Mouse (Mus musculus): ENCODE data around the gene Enthd1.
A peak's percentile ranks its signal among the peaks of the same experiment; 100 is the strongest.
"Not testable (repeated sequence)": the region's sequence is repeated elsewhere in the genome, so short reads cannot be mapped to it uniquely, and the experiment has no call there.

The Enthd1 gene

GRCm38 (mm10) chr15:80538671-80539340, 26.1 kb downstream of the Enthd1 start:
- DNase-seq (ENCODE audit: low read depth in 1 of 2, low spot score in 2 of 2) = no peak

GRCm38 (mm10) chr15:80538075-80538474, 26.9 kb downstream of the Enthd1 start:
- no peak for DNase-seq (ENCODE audit: low read depth in 1 of 2, low spot score in 2 of 2)

GRCm38 (mm10) chr15:80536051-80536450, 28.9 kb downstream of the Enthd1 start:
- no peak for DNase-seq (ENCODE audit: low read depth in 1 of 2, low spot score in 2 of 2)

GRCm38 (mm10) chr15:80533274-80533673, 31.7 kb downstream of the Enthd1 start:
- no peak for DNase-seq (ENCODE audit: low read depth in 1 of 2, low spot score in 2 of 2)

- no peak for DNase-seq (ENCODE audit: low read depth in 1 of 2, low spot score in 2 of 2)
Observed at GRCm38 (mm10) chr15:80532281-80533072, 32.5 kb downstream of the Enthd1 start.

GRCm38 (mm10) chr15:80531026-80531425, 33.9 kb downstream of the Enthd1 start:
- no peak for DNase-seq (ENCODE audit: low read depth in 1 of 2, low spot score in 2 of 2)

- DNase-seq (ENCODE audit: low read depth in 1 of 2, low spot score in 2 of 2) = no peak
Observed at GRCm38 (mm10) chr15:80529955-80530869, 34.7 kb downstream of the Enthd1 start.

GRCm38 (mm10) chr15:80521661-80522388, 43.1 kb downstream of the Enthd1 start:
- no peak for DNase-seq (ENCODE audit: low read depth in 1 of 2, low spot score in 2 of 2)

GRCm38 (mm10) chr15:80519931-80520330, 45.0 kb downstream of the Enthd1 start:
- DNase-seq (ENCODE audit: low read depth in 1 of 2, low spot score in 2 of 2) = no peak

GRCm38 (mm10) chr15:80518567-80519223, 46.3 kb downstream of the Enthd1 start:
- no peak for DNase-seq (ENCODE audit: low read depth in 1 of 2, low spot score in 2 of 2)

- no peak for DNase-seq (ENCODE audit: low read depth in 1 of 2, low spot score in 2 of 2)
Observed at GRCm38 (mm10) chr15:80517996-80518395, 47.0 kb downstream of the Enthd1 start.

GRCm38 (mm10) chr15:80516525-80516924, 48.4 kb downstream of the Enthd1 start:
- no peak for DNase-seq (ENCODE audit: low read depth in 1 of 2, low spot score in 2 of 2)

- DNase-seq (ENCODE audit: low read depth in 1 of 2, low spot score in 2 of 2) = no peak
Observed at GRCm38 (mm10) chr15:80505086-80505485, 59.9 kb downstream of the Enthd1 start.

- not testable (repeated sequence) for DNase-seq (ENCODE audit: low read depth in 1 of 2, low spot score in 2 of 2)
Observed at GRCm38 (mm10) chr15:80503155-80503554, 61.8 kb downstream of the Enthd1 start.

- DNase-seq (ENCODE audit: low read depth in 1 of 2, low spot score in 2 of 2) = no peak
Observed at GRCm38 (mm10) chr15:80502741-80503140, 62.2 kb downstream of the Enthd1 start.

GRCm38 (mm10) chr15:80501106-80502096, 63.6 kb downstream of the Enthd1 start:
- no peak for DNase-seq (ENCODE audit: low read depth in 1 of 2, low spot score in 2 of 2)

- DNase-seq (ENCODE audit: low read depth in 1 of 2, low spot score in 2 of 2) = no peak
Observed at GRCm38 (mm10) chr15:80500426-80500825, 64.5 kb downstream of the Enthd1 start.

GRCm38 (mm10) chr15:80497733-80498132, 67.2 kb downstream of the Enthd1 start:
- DNase-seq (ENCODE audit: low read depth in 1 of 2, low spot score in 2 of 2) = peak; percentile 55 to 71

GRCm38 (mm10) chr15:80491505-80491904, 73.5 kb downstream of the Enthd1 start:
- no peak for DNase-seq (ENCODE audit: low read depth in 1 of 2, low spot score in 2 of 2)

Data from monocyte, adult 2 months (primary cell).